8 mouse cellular contexts compared by ENCODE assay signal in the genomic region with DNA sequence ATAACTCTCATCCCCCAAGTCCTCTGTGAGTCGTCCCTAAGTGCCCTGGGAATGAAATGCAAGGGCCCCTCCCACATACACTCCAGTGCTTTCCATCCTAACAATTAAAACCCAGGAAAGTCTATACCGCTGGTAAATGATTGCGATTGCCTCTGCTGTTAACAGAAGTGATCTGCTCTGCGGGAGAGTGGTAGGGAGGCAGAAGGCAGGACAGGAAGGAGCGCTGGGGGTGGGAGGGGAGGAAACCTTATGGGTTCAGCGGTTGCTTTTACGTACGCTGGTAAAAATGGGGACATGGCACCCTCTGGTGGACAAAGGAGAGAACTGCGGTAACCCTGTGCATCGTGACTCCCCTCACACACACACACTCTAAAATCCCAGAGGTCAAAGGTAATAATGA. TPM values are rescaled to one million over a fixed set of nuclear protein-coding genes. Genes with fewer than 3 reads are reported as not detected.
DNase-seq lines count a peak whose midpoint lies in the region; ATAC-seq and TF ChIP-seq lines count a peak whose summit lies in the region.

No protein-coding gene starts in this region.

- H3K36me3 ChIP-seq in G1E (replicated peaks) = no peaks in the 10 kb centered on the region
- no peaks in the 10 kb centered on the region for H3K36me3 ChIP-seq in heart, postnatal 0 days (replicated peaks; ENCODE audit: control insufficient read depth, insufficient read depth, low read length)

- ATAC-seq in G1E (ENCODE audit: extremely low read depth, insufficient number of reproducible peaks, low FRiP score, poor library complexity, severe bottlenecking) = peak; percentile 40; the same call in 1 of the 2 replicates
- peak; percentile 70 for ATAC-seq in heart, postnatal 0 days (ENCODE audit: insufficient read depth, low read depth)
- peak; percentile 95 for ATAC-seq in neutrophil, adult 5-6 weeks (ENCODE audit: extremely low read depth, insufficient number of reproducible peaks, low FRiP score, poor library complexity, severe bottlenecking)

- no peak overlapping the region for H3K9ac ChIP-seq in heart, postnatal 0 days (replicated peaks; ENCODE audit: low read depth, low read length)

- H3K4me3 ChIP-seq in G1E (ENCODE audit: low read depth, low read length) = no peak overlapping the region
- peak overlapping the region; percentile 52 for H3K4me3 ChIP-seq in brown adipose tissue, adult 24 weeks (ENCODE audit: insufficient read depth, low read depth, low read length)
- peak overlapping the region; percentile 37 for H3K4me3 ChIP-seq in heart, postnatal 0 days (ENCODE audit: low read depth, low read length)
- peak overlapping the region; percentile 55 for H3K4me3 ChIP-seq in lung, adult 2 months (replicated peaks; ENCODE audit: extremely low read depth, low read depth, low read length)

- TF ChIP-seq CTCF in G1E (IDR thresholded peaks at IDR 0.05; ENCODE audit: low read depth, low read length) = peak; percentile 79
- TF ChIP-seq CTCF in heart, postnatal 0 days (IDR thresholded peaks at IDR 0.05; ENCODE audit: low read depth) = peak; percentile 80
- TF ChIP-seq CTCF in lung, adult 2 months (IDR thresholded peaks at IDR 0.05; ENCODE audit: insufficient read depth, low read length) = peak; percentile 98

- H3K27me3 ChIP-seq in G1E (ENCODE audit: insufficient read depth, low read length) = no peaks in the 10 kb centered on the region
- 0 out of 2 replicates have a peak, but pooled peaks cover 8% of the 10 kb centered on the region for H3K27me3 ChIP-seq in heart, postnatal 0 days (ENCODE audit: control insufficient read depth, insufficient read depth, low read length)

- no peak overlapping the region for H3K27ac ChIP-seq in brown adipose tissue, adult 24 weeks (replicated peaks; ENCODE audit: low read depth, low read length)
- no peak overlapping the region for H3K27ac ChIP-seq in heart, postnatal 0 days (ENCODE audit: low read depth)

- no peaks in the 10 kb centered on the region for H3K9me3 ChIP-seq in G1E (replicated peaks)
- no peaks in the 10 kb centered on the region for H3K9me3 ChIP-seq in heart, postnatal 0 days (replicated peaks; ENCODE audit: control insufficient read depth, low read length)

- WGBS in heart, postnatal 0 days = under 1% methylated on average over 10 of the region's 10 CpGs
- 2% methylated on average over 10 of the region's 10 CpGs for WGBS in lung, adult 2 months

- peak; percentile 25 for DNase-seq in G1E (ENCODE audit: low spot score)
- peak; percentile 71 for DNase-seq in fibroblast of lung, adult 2 months (ENCODE audit: low read depth)
- DNase-seq in heart, postnatal 0 days (ENCODE audit: low spot score) = peak; percentile 70
- peak; percentile 77 to 80 for DNase-seq in kidney, postnatal 25 days
- DNase-seq in lung, adult 2 months = peak; percentile 57
- DNase-seq in thymus, postnatal 4 days = peak; percentile 77

- 0 out of 2 replicates have a peak, but pooled peaks have one; percentile 25 for TF ChIP-seq POLR2A in lung, adult 2 months (IDR thresholded peaks at IDR 0.05; ENCODE audit: borderline replicate concordance, extremely low read depth, low read depth, low read length)

- TF ChIP-seq EP300 in heart, postnatal 0 days (IDR thresholded peaks at IDR 0.05; ENCODE audit: low read depth) = no peak

- peaks cover 3% of the 10 kb centered on the region; the same call in 1 of the 2 replicates for H3K4me1 ChIP-seq in G1E (ENCODE audit: insufficient read depth, low read depth, low read length)
- H3K4me1 ChIP-seq in brown adipose tissue, adult 24 weeks (ENCODE audit: control insufficient read depth, insufficient read depth, insufficient read length, low read length) = no peaks in the 10 kb centered on the region
- H3K4me1 ChIP-seq in heart, postnatal 0 days (ENCODE audit: control insufficient read depth, insufficient read depth) = no peaks in the 10 kb centered on the region
- no peaks in the 10 kb centered on the region for H3K4me1 ChIP-seq in lung, adult 2 months (ENCODE audit: control insufficient read depth, insufficient read depth, low read length)

- peak overlapping the region; percentile 62 for H3K4me2 ChIP-seq in heart, postnatal 0 days (ENCODE audit: low read depth, low read length)

RNA-seq across cellular contexts. Expression of a gene that starts 2.1 kb away (rescaled TPM):
- total RNA-seq in G1E (2014; fragmentation: Nextera tagmentation) = not detected in 2 replicates
- not detected in 2 replicates for total RNA-seq in G1E (2017)
- not detected in 2 replicates for polyA plus RNA-seq in G1E (2012)
- 2.0 and 2.8 TPM in 2 replicates for polyA plus RNA-seq in brown adipose tissue, adult 24 weeks (2012; ENCODE audit: insufficient read depth, insufficient read length, missing spikeins)
- total RNA-seq in heart, postnatal 0 days (2014; rRNA removed; ENCODE audit: low replicate concordance) = 1.4 TPM in 1 of 2 replicates, not detected in the other
- 1.8 and 6.9 TPM in 2 replicates for polyA plus RNA-seq in heart, postnatal 0 days (2015; fragmentation: Nextera tagmentation; extraction: Ambion mirVana)
- 46.7 and 112 TPM in 2 replicates for polyA plus RNA-seq in lung, adult 2 months (2012; rRNA removed)
- 146 and 154 TPM in 2 replicates for total RNA-seq in neutrophil, adult 5-6 weeks (2017)

RNA-seq across cellular contexts. Expression of a gene that starts 33.5 kb away (rescaled TPM):
- total RNA-seq in G1E (2014; fragmentation: Nextera tagmentation) (not detected in 2 replicates), G1E (2017) (0.06 and 0.11 TPM in 2 replicates)
- polyA plus RNA-seq in G1E (2012) = not detected in 2 replicates
- 1.6 and 2.0 TPM in 2 replicates for polyA plus RNA-seq in brown adipose tissue, adult 24 weeks (2012; ENCODE audit: insufficient read depth, insufficient read length, missing spikeins)
- 0.34 and 3.0 TPM in 2 replicates for total RNA-seq in heart, postnatal 0 days (2014; rRNA removed; ENCODE audit: low replicate concordance)
- 0.86 and 1.2 TPM in 2 replicates for polyA plus RNA-seq in heart, postnatal 0 days (2015; fragmentation: Nextera tagmentation; extraction: Ambion mirVana)
- polyA plus RNA-seq in lung, adult 2 months (2012; rRNA removed) = 17.1 and 27.9 TPM in 2 replicates
- total RNA-seq in neutrophil, adult 5-6 weeks (2017) = 0.49 TPM in 1 of 2 replicates, not detected in the other

RNA-seq across cellular contexts. Expression of a gene that starts 37.0 kb away (rescaled TPM):
- total RNA-seq in G1E (2014; fragmentation: Nextera tagmentation) = 2.1 and 9.6 TPM in 2 replicates
- total RNA-seq in G1E (2017) = 5.1 and 9.4 TPM in 2 replicates
- 47.9 and 61.1 TPM in 2 replicates for polyA plus RNA-seq in G1E (2012)
- 4.4 and 6.3 TPM in 2 replicates for polyA plus RNA-seq in brown adipose tissue, adult 24 weeks (2012; ENCODE audit: insufficient read depth, insufficient read length, missing spikeins)
- 26.9 and 30.9 TPM in 2 replicates for total RNA-seq in heart, postnatal 0 days (2014; rRNA removed; ENCODE audit: low replicate concordance)
- polyA plus RNA-seq in heart, postnatal 0 days (2015; fragmentation: Nextera tagmentation; extraction: Ambion mirVana) = 12.7 and 15.5 TPM in 2 replicates
- 22.7 and 26.9 TPM in 2 replicates for polyA plus RNA-seq in lung, adult 2 months (2012; rRNA removed)
- total RNA-seq in neutrophil, adult 5-6 weeks (2017) = 16.2 and 17.5 TPM in 2 replicates

RNA-seq across cellular contexts. Expression of a gene that starts 51.8 kb away (rescaled TPM):
- total RNA-seq in G1E (2014; fragmentation: Nextera tagmentation) (not detected in 2 replicates), G1E (2017) (0.11 TPM in 1 of 2 replicates, not detected in the other)
- polyA plus RNA-seq in G1E (2012) = not detected in 2 replicates
- polyA plus RNA-seq in brown adipose tissue, adult 24 weeks (2012; ENCODE audit: insufficient read depth, insufficient read length, missing spikeins) = not detected in 2 replicates
- total RNA-seq in heart, postnatal 0 days (2014; rRNA removed; ENCODE audit: low replicate concordance) = not detected in 2 replicates
- polyA plus RNA-seq in heart, postnatal 0 days (2015; fragmentation: Nextera tagmentation; extraction: Ambion mirVana) = not detected in 2 replicates
- 0.27 and 1.1 TPM in 2 replicates for polyA plus RNA-seq in lung, adult 2 months (2012; rRNA removed)
- not detected in 2 replicates for total RNA-seq in neutrophil, adult 5-6 weeks (2017)

RNA-seq across cellular contexts. Expression of a gene that starts 52.4 kb away (rescaled TPM):
- total RNA-seq in G1E (2014; fragmentation: Nextera tagmentation) (not detected in 2 replicates), G1E (2017) (under 0.01 and 0.05 TPM in 2 replicates)
- not detected in 2 replicates for polyA plus RNA-seq in G1E (2012)
- 1.1 and 1.6 TPM in 2 replicates for polyA plus RNA-seq in brown adipose tissue, adult 24 weeks (2012; ENCODE audit: insufficient read depth, insufficient read length, missing spikeins)
- total RNA-seq in heart, postnatal 0 days (2014; rRNA removed; ENCODE audit: low replicate concordance) = 0.61 and 1.3 TPM in 2 replicates
- polyA plus RNA-seq in heart, postnatal 0 days (2015; fragmentation: Nextera tagmentation; extraction: Ambion mirVana) = 0.37 and 0.41 TPM in 2 replicates
- polyA plus RNA-seq in lung, adult 2 months (2012; rRNA removed) = 4.2 and 5.0 TPM in 2 replicates
- not detected in 2 replicates for total RNA-seq in neutrophil, adult 5-6 weeks (2017)

Comparison
In these comparisons a context has a peak if more than half of its experiments do, and no peak if none do; other contexts are left out.
1. ATAC-seq: peak in every context shown above with its lines; median percentile 95 in neutrophil, adult 5-6 weeks; 70 in heart, postnatal 0 days; 40 in G1E.
2. DNase-seq: peak in every context shown above with its lines; median percentile 78 in kidney, postnatal 25 days; 77 in thymus, postnatal 4 days; 71 in fibroblast of lung, adult 2 months; 70 in heart, postnatal 0 days; 57 in lung, adult 2 months; 25 in G1E.